Mouse (Mus musculus): ENCODE measurements around the gene Plbd2. TPM values are rescaled to one million over a fixed set of nuclear protein-coding genes. Genes with fewer than 3 reads are reported as not detected.

Gene Plbd2
- polyA plus RNA-seq, 1 experiment, result 53.5 TPM

GRCm38 (mm10) chr5:120435006-120435681 lies 68.3 kb downstream of the Plbd2 start:
- Histone ChIP-seq H3K27me3 (ENCODE audit: control insufficient read depth, insufficient read depth, low read length) (peaks cover 9% of the 10 kb centered on the region; the same call in 1 of the 2 replicates), H3K4me3 (replicated peaks; ENCODE audit: insufficient read depth, low read depth, low read length) (no peak overlapping the region), H3K27ac (ENCODE audit: insufficient read depth, low read length) (no peak overlapping the region), H3K4me1 (ENCODE audit: control insufficient read depth, insufficient read depth, low read length) (no peaks in the 10 kb centered on the region; the same call in 1 of the 2 replicates)
- TF ChIP-seq POLR2A (IDR thresholded peaks at IDR 0.05; ENCODE audit: borderline replicate concordance, insufficient read depth, low read length) (no peak), CTCF (IDR thresholded peaks at IDR 0.05; ENCODE audit: borderline replicate concordance, insufficient read depth, low read depth, low read length) (no peak)
- DNase-seq, result peak in 1 of 2 experiments; percentile 36
- under 1% methylated on average over 44 of the region's 44 CpGs for WGBS

GRCm38 (mm10) chr5:120434231-120434735 lies 69.1 kb downstream of the Plbd2 start:
- Histone ChIP-seq H3K4me1 (ENCODE audit: control insufficient read depth, insufficient read depth, low read length) (no peaks in the 10 kb centered on the region), H3K4me3 (replicated peaks; ENCODE audit: insufficient read depth, low read depth, low read length) (no peak overlapping the region), H3K27me3 (ENCODE audit: control insufficient read depth, insufficient read depth, low read length) (peaks cover 9% of the 10 kb centered on the region; the same call in 1 of the 2 replicates), H3K27ac (ENCODE audit: insufficient read depth, low read length) (no peak overlapping the region)
- WGBS, result 4% methylated on average over 21 of the region's 21 CpGs
- no peak for TF ChIP-seq POLR2A (IDR thresholded peaks at IDR 0.05; ENCODE audit: borderline replicate concordance, insufficient read depth, low read length)
- TF ChIP-seq CTCF (IDR thresholded peaks at IDR 0.05; ENCODE audit: borderline replicate concordance, insufficient read depth, low read depth, low read length), result no peak
- DNase-seq, result peak in 1 of 2 experiments; percentile 20

Other genes with a start within 250 kb of the Plbd2 start
- gene Lhx5, start 71.9 kb downstream of the Plbd2 start, polyA plus RNA-seq (2012; rRNA removed), result 7.7 and 9.7 TPM in 2 replicates
- 13.6 and 16.7 TPM in 2 replicates for gene Sdsl, start 30.8 kb downstream of the Plbd2 start, polyA plus RNA-seq (2012; rRNA removed)
- 0.36 and 0.52 TPM in 2 replicates for gene Sds, start 27.1 kb downstream of the Plbd2 start, polyA plus RNA-seq (2012; rRNA removed)
- gene Slc8b1, start 7.5 kb upstream of the Plbd2 start, polyA plus RNA-seq (2012; rRNA removed), result 8.2 TPM in 2 replicates
- 47.3 and 56.6 TPM in 2 replicates for gene Tpcn1, start 85.0 kb upstream of the Plbd2 start, polyA plus RNA-seq (2012; rRNA removed)
- gene Iqcd, start 85.4 kb upstream of the Plbd2 start, polyA plus RNA-seq (2012; rRNA removed), result 1.8 and 2.0 TPM in 2 replicates
- 43.7 and 47.3 TPM in 2 replicates for gene Rita1, start 109.0 kb upstream of the Plbd2 start, polyA plus RNA-seq (2012; rRNA removed)
- gene Ddx54, start 109.1 kb upstream of the Plbd2 start, polyA plus RNA-seq (2012; rRNA removed), result 24.1 and 25.4 TPM in 2 replicates
- 0.24 and 0.31 TPM in 2 replicates for gene Cfap73, start 130.6 kb upstream of the Plbd2 start, polyA plus RNA-seq (2012; rRNA removed)
- gene Rasal1, start 145.2 kb upstream of the Plbd2 start, polyA plus RNA-seq (2012; rRNA removed), result 24.7 and 30.5 TPM in 2 replicates
- gene Dtx1, start 208.3 kb upstream of the Plbd2 start, polyA plus RNA-seq (2012; rRNA removed), result 123 and 127 TPM in 2 replicates
- gene Oas2, start 246.2 kb upstream of the Plbd2 start, polyA plus RNA-seq (2012; rRNA removed), result 0.41 and 0.80 TPM in 2 replicates